Mouse (Mus musculus) midbrain, embryonic 12.5 days (tissue): Measurements from ENCODE around the gene Rhot1. TPM values are rescaled to one million over a fixed set of nuclear protein-coding genes. Genes with fewer than 3 reads are reported as not detected.

ENCODE experiments used
- ATAC-seq: fragments of 200-750 bp; cut with Nextera tagmentation; 2 replicates; pipeline ENCODE4 v1.8.0; 2017; ENCODE audit warnings: low read depth, moderate TSS enrichment, moderate library complexity; ENCODE audit not compliant: low FRiP score
- H3K27ac ChIP-seq: fragments of 300-500 bp; sonication (generic); replicated peaks from 2 replicates; pipeline ENCODE4 v1.5.1; 2016; ENCODE audit warnings: mild to moderate bottlenecking
- H3K27me3 ChIP-seq: fragments of 300-500 bp; sonication (generic); 2 replicates; pipeline ENCODE4 v1.6.1; 2016; ENCODE audit warnings: mild to moderate bottlenecking
- H3K36me3 ChIP-seq: fragments of 300-500 bp; sonication (generic); 2 replicates; pipeline ENCODE4 v1.6.1; 2016
- H3K4me1 ChIP-seq: fragments of 300-500 bp; sonication (generic); 2 replicates; pipeline ENCODE4 v1.6.1; 2016
- H3K4me2 ChIP-seq: fragments of 300-500 bp; sonication (generic); replicated peaks from 2 replicates; pipeline ENCODE4 v1.6.1; 2016; ENCODE audit warnings: mild to moderate bottlenecking, moderate library complexity
- H3K4me3 ChIP-seq: fragments of 300-500 bp; sonication (generic); 2 replicates; pipeline ENCODE4 v1.5.1; 2016; ENCODE audit warnings: mild to moderate bottlenecking
- H3K9ac ChIP-seq: fragments of 300-500 bp; sonication (generic); replicated peaks from 2 replicates; pipeline ENCODE4 v1.6.1; 2016; ENCODE audit warnings: mild to moderate bottlenecking, moderate library complexity
- H3K9me3 ChIP-seq: fragments of 300-500 bp; sonication (generic); 2 replicates; pipeline ENCODE4 v1.6.1; 2016; ENCODE audit warnings: mild to moderate bottlenecking
- WGBS: fragments of 180-500 bp; shearing (Covaris S2); methylation state at CpG from one replicate; pipeline ENCODE4 v1.1.7; 2016; 5-methylcytosine and 5-hydroxymethylcytosine counted together
- polyA plus RNA-seq: library from polyadenylated mRNA; unstranded; fragments of >200 nt; fragmentation: Nextera tagmentation; extraction: Ambion mirVana; gene quantifications from 2 replicates; pipeline ENCODE4 v1.2.1, GENCODE M21; 2016

The Rhot1 gene
- 70.3 and 71.0 TPM in 2 replicates for polyA plus RNA-seq

GRCm38 (mm10) chr11:80208860-80209800 is at the start of gene Rhot1:
TSS of gene Rhot1 (plus strand) at chr11:80209019.
- H3K9ac ChIP-seq: peak within 1 kb of the TSS; percentile 91
- ATAC-seq: peak; percentile 93
- peak within 1 kb of the TSS; percentile 95 for H3K4me3 ChIP-seq
- no peaks in the 10 kb centered on the region for H3K27me3 ChIP-seq
- peaks cover 9% of the 10 kb centered on the region for H3K4me1 ChIP-seq
- H3K36me3 ChIP-seq: peaks cover 5% of the 10 kb centered on the region; the same call in 1 of the 2 replicates
- peak within 1 kb of the TSS; percentile 65 for H3K4me2 ChIP-seq
- H3K27ac ChIP-seq: peak within 1 kb of the TSS; percentile 96
- WGBS: under 1% methylated on average over 78 of the region's 78 CpGs
- H3K9me3 ChIP-seq: no peaks in the 10 kb centered on the region

GRCm38 (mm10) chr11:80161041-80161440 is 47.8 kb upstream of the Rhot1 start:
- Histone ChIP-seq H3K4me2 (no peak overlapping the region), H3K36me3 (no peaks in the 10 kb centered on the region), H3K9me3 (no peaks in the 10 kb centered on the region), H3K27ac (no peak overlapping the region), H3K27me3 (peaks cover 2% of the 10 kb centered on the region), H3K4me1 (no peaks in the 10 kb centered on the region), H3K4me3 (no peak overlapping the region), H3K9ac (no peak overlapping the region)
- ATAC-seq: no peak
- WGBS: 83% methylated on average over 4 of the region's 4 CpGs

GRCm38 (mm10) chr11:80163362-80164116 is 45.3 kb upstream of the Rhot1 start:
- H3K9ac ChIP-seq: no peak overlapping the region
- WGBS: 82% methylated on average over 7 of the region's 7 CpGs

GRCm38 (mm10) chr11:80164224-80164623 is 44.6 kb upstream of the Rhot1 start:
- Histone ChIP-seq H3K4me2 (no peak overlapping the region), H3K9me3 (no peaks in the 10 kb centered on the region), H3K9ac (no peak overlapping the region), H3K36me3 (no peaks in the 10 kb centered on the region), H3K27ac (no peak overlapping the region), H3K27me3 (no peaks in the 10 kb centered on the region), H3K4me1 (no peaks in the 10 kb centered on the region), H3K4me3 (no peak overlapping the region)
- no peak for ATAC-seq
- WGBS: 37% methylated on average over 2 of the region's 2 CpGs

More at GRCm38 (mm10) chr11:80163362-80164116, 45.3 kb upstream of the Rhot1 start:
- H3K36me3 ChIP-seq: no peaks in the 10 kb centered on the region
- no peak for ATAC-seq
- H3K27ac ChIP-seq: no peak overlapping the region
- H3K9me3 ChIP-seq: no peaks in the 10 kb centered on the region
- H3K4me2 ChIP-seq: no peak overlapping the region
- H3K4me3 ChIP-seq: no peak overlapping the region
- no peaks in the 10 kb centered on the region for H3K4me1 ChIP-seq
- H3K27me3 ChIP-seq: no peaks in the 10 kb centered on the region

- no peaks in the 10 kb centered on the region for H3K36me3 ChIP-seq
- WGBS: 92% methylated on average over 9 of the region's 9 CpGs
Measured at GRCm38 (mm10) chr11:80168121-80168520, 40.7 kb upstream of the Rhot1 start.

GRCm38 (mm10) chr11:80168611-80169249 is 40.1 kb upstream of the Rhot1 start:
- Histone ChIP-seq H3K36me3 (no peaks in the 10 kb centered on the region), H3K27me3 (no peaks in the 10 kb centered on the region), H3K4me1 (no peaks in the 10 kb centered on the region), H3K27ac (no peak overlapping the region), H3K4me3 (no peak overlapping the region), H3K9me3 (no peaks in the 10 kb centered on the region), H3K9ac (no peak overlapping the region), H3K4me2 (no peak overlapping the region)
- WGBS: 83% methylated on average over 4 of the region's 4 CpGs
- no peak for ATAC-seq

More at GRCm38 (mm10) chr11:80168121-80168520, 40.7 kb upstream of the Rhot1 start:
- no peak overlapping the region for H3K27ac ChIP-seq
- H3K4me1 ChIP-seq: no peaks in the 10 kb centered on the region
- ATAC-seq: no peak
- H3K4me2 ChIP-seq: no peak overlapping the region
- no peak overlapping the region for H3K4me3 ChIP-seq
- no peaks in the 10 kb centered on the region for H3K27me3 ChIP-seq
- H3K9me3 ChIP-seq: no peaks in the 10 kb centered on the region
- H3K9ac ChIP-seq: no peak overlapping the region

- H3K4me3 ChIP-seq: no peak overlapping the region
- H3K4me2 ChIP-seq: no peak overlapping the region
- no peak for ATAC-seq
- no peaks in the 10 kb centered on the region for H3K9me3 ChIP-seq
- H3K4me1 ChIP-seq: no peaks in the 10 kb centered on the region
- 92% methylated on average over 3 of the region's 3 CpGs for WGBS
- H3K36me3 ChIP-seq: no peaks in the 10 kb centered on the region
- H3K27me3 ChIP-seq: no peaks in the 10 kb centered on the region
- H3K27ac ChIP-seq: no peak overlapping the region
- no peak overlapping the region for H3K9ac ChIP-seq
Measured at GRCm38 (mm10) chr11:80169629-80170028, 39.2 kb upstream of the Rhot1 start.

GRCm38 (mm10) chr11:80170351-80170750 is 38.5 kb upstream of the Rhot1 start:
- Histone ChIP-seq H3K4me3 (no peak overlapping the region), H3K4me2 (no peak overlapping the region), H3K27me3 (no peaks in the 10 kb centered on the region), H3K36me3 (no peaks in the 10 kb centered on the region), H3K4me1 (no peaks in the 10 kb centered on the region), H3K9ac (no peak overlapping the region), H3K9me3 (no peaks in the 10 kb centered on the region), H3K27ac (no peak overlapping the region)
- no peak for ATAC-seq
- WGBS: 77% methylated on average over 5 of the region's 5 CpGs

- no peaks in the 10 kb centered on the region for H3K4me1 ChIP-seq
- no peak overlapping the region for H3K4me3 ChIP-seq
- no peaks in the 10 kb centered on the region for H3K36me3 ChIP-seq
- no peak overlapping the region for H3K4me2 ChIP-seq
- ATAC-seq: no peak
- H3K27ac ChIP-seq: no peak overlapping the region
- no peaks in the 10 kb centered on the region for H3K27me3 ChIP-seq
- WGBS: 74% methylated on average over 4 of the region's 4 CpGs
- no peak overlapping the region for H3K9ac ChIP-seq
- no peaks in the 10 kb centered on the region for H3K9me3 ChIP-seq
Measured at GRCm38 (mm10) chr11:80171884-80172283, 36.9 kb upstream of the Rhot1 start.

- H3K9me3 ChIP-seq: no peaks in the 10 kb centered on the region
- no peak for ATAC-seq
- H3K9ac ChIP-seq: no peak overlapping the region
- H3K27ac ChIP-seq: no peak overlapping the region
- H3K36me3 ChIP-seq: no peaks in the 10 kb centered on the region
- H3K4me1 ChIP-seq: no peaks in the 10 kb centered on the region
- H3K27me3 ChIP-seq: no peaks in the 10 kb centered on the region
- 89% methylated on average over 11 of the region's 11 CpGs for WGBS
- H3K4me3 ChIP-seq: no peak overlapping the region
- H3K4me2 ChIP-seq: no peak overlapping the region
Measured at GRCm38 (mm10) chr11:80173963-80174670, 34.7 kb upstream of the Rhot1 start.
